13 mouse cellular contexts compared by ENCODE assay signal in genomic region chr1:150914936-150915335, GRCm38 (mm10).
DNase-seq lines count a peak whose midpoint lies in the region; ATAC-seq and TF ChIP-seq lines count a peak whose summit lies in the region.
"Had no signal": no experiment of that assay in that cellular context is flagged by ENCODE, and none has a peak within 500 bp of the region (broad histone marks: within the 10 kb centered on the region; RNA-seq: fewer than 3 reads in every experiment).

No protein-coding gene starts in this region.

- H3K9ac ChIP-seq in lung, embryonic 16.5 days (ENCODE audit: low read length): no peak overlapping the region
- H3K9ac ChIP-seq in heart, postnatal 0 days (replicated peaks; ENCODE audit: low read depth, low read length): no peak overlapping the region
- H3K9ac ChIP-seq: liver, postnatal 0 days had no signal

- H3K4me1 ChIP-seq in lung, embryonic 16.5 days (replicated peaks; ENCODE audit: control insufficient read depth, insufficient read depth, low read length): peaks cover 8% of the 10 kb centered on the region
- peaks cover 14% of the 10 kb centered on the region for H3K4me1 ChIP-seq in heart, postnatal 0 days (ENCODE audit: control insufficient read depth, insufficient read depth)
- H3K4me1 ChIP-seq: midbrain, embryonic 10.5 days had no signal

- H3K4me3 ChIP-seq in lung, embryonic 16.5 days (ENCODE audit: low read length): no peak overlapping the region
- no peak overlapping the region for H3K4me3 ChIP-seq in heart, postnatal 0 days (ENCODE audit: low read depth, low read length)
- H3K4me3 ChIP-seq: erythroblast, embryonic 14.5 days; heart, adult 2 months; midbrain, embryonic 10.5 days had no signal

- no peak for TF ChIP-seq CTCF in heart, postnatal 0 days (IDR thresholded peaks at IDR 0.05; ENCODE audit: low read depth)

- H3K27me3 ChIP-seq in lung, embryonic 16.5 days (ENCODE audit: control insufficient read depth, insufficient read depth, low read depth, low read length): no peaks in the 10 kb centered on the region
- H3K27me3 ChIP-seq in heart, postnatal 0 days (ENCODE audit: control insufficient read depth, insufficient read depth, low read length): no peaks in the 10 kb centered on the region

- no peaks in the 10 kb centered on the region for H3K9me3 ChIP-seq in lung, embryonic 16.5 days (ENCODE audit: control insufficient read depth, low read length)
- no peaks in the 10 kb centered on the region for H3K9me3 ChIP-seq in heart, postnatal 0 days (replicated peaks; ENCODE audit: control insufficient read depth, low read length)
- H3K9me3 ChIP-seq: midbrain, embryonic 10.5 days had no signal

- H3K27ac ChIP-seq in lung, embryonic 16.5 days (ENCODE audit: low read length): peak overlapping the region; percentile 4; the same call in 1 of the 2 replicates
- peak overlapping the region; percentile 3; the same call in 1 of the 2 replicates for H3K27ac ChIP-seq in heart, postnatal 0 days (ENCODE audit: low read depth)
- H3K27ac ChIP-seq: heart, adult 2 months; midbrain, embryonic 10.5 days had no signal

- peak; percentile 16 to 24 for DNase-seq in heart, adult 9 months (ENCODE audit: low spot score in 2 of 2)
- no peak for DNase-seq in heart, postnatal 25 days (ENCODE audit: low spot score)
- no peak for DNase-seq in lung, postnatal 4 days
- DNase-seq in heart, postnatal 0 days (ENCODE audit: low spot score): peak; percentile 36
- DNase-seq in yolk sac, embryonic 10.5 days (ENCODE audit: low spot score): peak; percentile 12
- no peak for DNase-seq in frontal cortex, postnatal 36 days (ENCODE audit: low spot score in 2 of 2)
- DNase-seq: cerebellum, postnatal 25 days; liver, postnatal 0 days; thymus, postnatal 25 days had no signal

- WGBS in lung, embryonic 16.5 days: 46% methylated on average over 2 of the region's 2 CpGs
- 27% methylated on average over 2 of the region's 2 CpGs for WGBS in heart, postnatal 0 days

- H3K4me2 ChIP-seq in lung, embryonic 16.5 days (ENCODE audit: low read depth, low read length): no peak overlapping the region
- no peak overlapping the region for H3K4me2 ChIP-seq in heart, postnatal 0 days (ENCODE audit: low read depth, low read length)

- no peak for TF ChIP-seq EP300 in heart, postnatal 0 days (IDR thresholded peaks at IDR 0.05; ENCODE audit: low read depth)

- ATAC-seq in lung, embryonic 16.5 days (ENCODE audit: low read depth): no peak
- ATAC-seq in heart, postnatal 0 days (ENCODE audit: insufficient read depth, low read depth): no peak; the same call in 1 of the 2 replicates
- ATAC-seq: liver, postnatal 0 days had no signal

- intact Hi-C loops in heart, postnatal 25 days (cut with DNase I): no loop called here

- H3K36me3 ChIP-seq in lung, embryonic 16.5 days (ENCODE audit: control insufficient read depth, insufficient read depth, low read length): no peaks in the 10 kb centered on the region
- no peaks in the 10 kb centered on the region for H3K36me3 ChIP-seq in heart, postnatal 0 days (replicated peaks; ENCODE audit: control insufficient read depth, insufficient read depth, low read length)
- H3K36me3 ChIP-seq: midbrain, embryonic 10.5 days had no signal

Comparison
In these comparisons a context has a peak if more than half of its experiments do, and no peak if none do; other contexts are left out.
1. DNase-seq: peak in heart, adult 9 months (2 of 2), heart, postnatal 0 days (single experiment) and yolk sac, embryonic 10.5 days (single experiment); none in heart, postnatal 25 days (single experiment), lung, postnatal 4 days (0 of 2) and frontal cortex, postnatal 36 days (0 of 2).